Mouse (Mus musculus) T-helper 2 cell (primary cell): ENCODE measurements around the gene Tmem144.

Source experiments
- in situ Hi-C: fragments of 300-600 bp; cut with MboI, MseI; formaldehyde crosslinking; loops from one replicate; pipeline ENCODE4 v1.15.1; 2025; ENCODE audit warnings: high pct_unique_total_duplicates

Gene Tmem144

GRCm38 (mm10) chr3:79864824-79865223 is 12.3 kb upstream of the Tmem144 start:
- in situ Hi-C loops, result no loop called here

GRCm38 (mm10) chr3:79858221-79858620 is 5.6 kb upstream of the Tmem144 start:
- in situ Hi-C loops, result no loop called here

GRCm38 (mm10) chr3:79857780-79858179 is 5.2 kb upstream of the Tmem144 start:
- in situ Hi-C loops, result no loop called here

GRCm38 (mm10) chr3:79852108-79852507 is 465 bp downstream of the Tmem144 start:
- in situ Hi-C loops, result no loop called here

- in situ Hi-C loops, result no loop called here
These were observed 1.9 kb downstream of the Tmem144 start for GRCm38 (mm10) chr3:79850656-79851055.

GRCm38 (mm10) chr3:79849621-79850020 is 3.0 kb downstream of the Tmem144 start:
- in situ Hi-C loops, result loop anchor here (25.0 kb wide), 1 partner anchor 562 kb away; the partner anchor contains the start of gene Rapgef2

- in situ Hi-C loops, result loop anchor here (25.0 kb wide), 1 partner anchor 562 kb away; the partner anchor contains the start of gene Rapgef2
These were observed 3.7 kb downstream of the Tmem144 start for GRCm38 (mm10) chr3:79848841-79849240.

- in situ Hi-C loops, result loop anchor here (25.0 kb wide), 1 partner anchor 559 kb away; the partner anchor contains the start of gene Rapgef2
These were observed 5.9 kb downstream of the Tmem144 start for GRCm38 (mm10) chr3:79846633-79847032.

GRCm38 (mm10) chr3:79843999-79844398 is 8.6 kb downstream of the Tmem144 start:
- in situ Hi-C loops, result loop anchor here (25.0 kb wide), 1 partner anchor 557 kb away; the partner anchor contains the start of gene Rapgef2

GRCm38 (mm10) chr3:79842616-79843016 is 10.0 kb downstream of the Tmem144 start:
- in situ Hi-C loops, result loop anchor here (25.0 kb wide), 1 partner anchor 555 kb away; the partner anchor contains the start of gene Rapgef2

- in situ Hi-C loops, result loop anchor here (25.0 kb wide), 1 partner anchor 555 kb away; the partner anchor contains the start of gene Rapgef2
These were observed 10.4 kb downstream of the Tmem144 start for GRCm38 (mm10) chr3:79842165-79842564.

GRCm38 (mm10) chr3:79841475-79841874 is 11.1 kb downstream of the Tmem144 start:
- in situ Hi-C loops, result loop anchor here (25.0 kb wide), 1 partner anchor 554 kb away; the partner anchor contains the start of gene Rapgef2

- in situ Hi-C loops, result loop anchor here (25.0 kb wide), 1 partner anchor 551 kb away; the partner anchor contains the start of gene Rapgef2
These were observed 13.8 kb downstream of the Tmem144 start for GRCm38 (mm10) chr3:79838751-79839150.

GRCm38 (mm10) chr3:79829289-79829688 is 23.3 kb downstream of the Tmem144 start:
- in situ Hi-C loops, result loop anchor here (25.0 kb wide), 1 partner anchor 542 kb away; the partner anchor contains the start of gene Rapgef2

- in situ Hi-C loops, result loop anchor here (25.0 kb wide), 1 partner anchor 538 kb away; the partner anchor contains the start of gene Rapgef2
These were observed 27.3 kb downstream of the Tmem144 start for GRCm38 (mm10) chr3:79825067-79825780.

- in situ Hi-C loops, result loop anchor here (25.0 kb wide), 1 partner anchor 861 kb away; no protein-coding TSS in a partner anchor
These were observed 29.4 kb downstream of the Tmem144 start for GRCm38 (mm10) chr3:79823176-79823575.

- in situ Hi-C loops, result loop anchor here (25.0 kb wide), 1 partner anchor 859 kb away; no protein-coding TSS in a partner anchor
These were observed 31.4 kb downstream of the Tmem144 start for GRCm38 (mm10) chr3:79821131-79821530.

- in situ Hi-C loops, result loop anchor here (25.0 kb wide), 1 partner anchor 856 kb away; no protein-coding TSS in a partner anchor
These were observed 34.2 kb downstream of the Tmem144 start for GRCm38 (mm10) chr3:79818202-79818995.

- in situ Hi-C loops, result loop anchor here (25.0 kb wide), 1 partner anchor 854 kb away; no protein-coding TSS in a partner anchor
These were observed 36.3 kb downstream of the Tmem144 start for GRCm38 (mm10) chr3:79816229-79816628.

- in situ Hi-C loops, result loop anchor here (5.0 to 25.0 kb wide), 2 partner anchors 147 to 852 kb away; no protein-coding TSS in a partner anchor
These were observed 38.6 kb downstream of the Tmem144 start for GRCm38 (mm10) chr3:79813814-79814490.

- in situ Hi-C loops, result loop anchor here (5.0 to 25.0 kb wide), 2 partner anchors 145 to 850 kb away; no protein-coding TSS in a partner anchor
These were observed 40.5 kb downstream of the Tmem144 start for GRCm38 (mm10) chr3:79812042-79812441.
